Mouse (Mus musculus) embryonic facial prominence, embryonic 13.5 days (tissue): ENCODE data around the gene Grasp. TPM values are rescaled to one million over a fixed set of nuclear protein-coding genes. Genes with fewer than 3 reads are reported as not detected.

Source experiments
- ATAC-seq: fragments of 200-750 bp; cut with Nextera tagmentation; 2 replicates; pipeline ENCODE4 v1.8.0; 2017; ENCODE audit warnings: low read depth; ENCODE audit not compliant: insufficient number of reproducible peaks, insufficient read depth, low FRiP score, low TSS enrichment
- H3K27ac ChIP-seq: fragments of 300-500 bp; sonication (generic); 2 replicates; pipeline ENCODE4 v1.5.1; 2015; ENCODE audit warnings: moderate library complexity, mild to moderate bottlenecking, inconsistent platforms
- H3K27me3 ChIP-seq: fragments of 300-500 bp; sonication (generic); 2 replicates; pipeline ENCODE4 v1.6.1; 2015; ENCODE audit warnings: mild to moderate bottlenecking, inconsistent platforms
- H3K36me3 ChIP-seq: fragments of 300-500 bp; sonication (generic); 2 replicates; pipeline ENCODE4 v1.6.1; 2015; ENCODE audit warnings: mild to moderate bottlenecking, inconsistent platforms
- H3K4me1 ChIP-seq: fragments of 300-500 bp; sonication (generic); 2 replicates; pipeline ENCODE4 v1.6.1; 2015; ENCODE audit warnings: inconsistent platforms
- H3K4me2 ChIP-seq: fragments of 300-500 bp; sonication (generic); 2 replicates; pipeline ENCODE4 v1.6.1; 2015; ENCODE audit warnings: moderate library complexity, mild to moderate bottlenecking, inconsistent platforms
- H3K4me3 ChIP-seq: fragments of 300-500 bp; sonication (generic); 2 replicates; pipeline ENCODE4 v1.5.1; 2015; ENCODE audit warnings: mild to moderate bottlenecking, inconsistent platforms
- H3K9ac ChIP-seq: fragments of 300-500 bp; sonication (generic); 2 replicates; pipeline ENCODE4 v1.6.1; 2015; ENCODE audit warnings: mild to moderate bottlenecking, inconsistent platforms
- H3K9me3 ChIP-seq: fragments of 300-500 bp; sonication (generic); 2 replicates; pipeline ENCODE4 v1.6.1; 2016; ENCODE audit warnings: inconsistent platforms
- WGBS: fragments of 180-500 bp; shearing (Covaris S2); methylation state at CpG from one replicate; pipeline ENCODE4 v1.1.7; 2015; ENCODE audit warnings: mixed read lengths; 5-methylcytosine and 5-hydroxymethylcytosine counted together
- polyA plus RNA-seq: library from polyadenylated mRNA; unstranded; fragments of >200 nt; fragmentation: Nextera tagmentation; extraction: Ambion mirVana; gene quantifications from 2 replicates; pipeline ENCODE4 v1.2.1, GENCODE M21; 2015

Gene Grasp
- polyA plus RNA-seq, 1 experiment from 2014 or later, result 8.0 TPM

DNA sequence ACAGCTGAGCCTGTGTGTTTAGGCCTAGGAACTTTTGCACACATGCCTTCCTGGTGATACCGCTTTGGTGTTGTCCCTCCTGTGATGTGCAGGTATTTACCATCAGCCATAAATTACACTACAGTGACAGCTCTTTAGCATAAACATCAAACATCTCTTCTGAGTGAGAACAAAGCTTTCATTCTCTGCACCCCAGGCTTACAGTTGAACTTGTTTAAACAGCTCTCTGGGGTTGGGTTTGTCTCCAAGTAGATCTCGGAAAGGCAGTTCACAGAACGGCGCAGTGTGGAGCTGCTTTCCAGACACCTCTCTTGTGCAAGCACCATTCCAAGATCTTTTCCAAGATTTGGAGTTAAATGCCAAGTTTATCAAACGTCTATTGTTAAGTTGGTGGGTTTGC is 41.3 kb upstream of the Grasp start:
- no peaks in the 10 kb centered on the region for H3K9me3 ChIP-seq
- H3K9ac ChIP-seq, result no peak overlapping the region
- H3K36me3 ChIP-seq, result peaks cover 10% of the 10 kb centered on the region; the same call in 1 of the 2 replicates
- no peak overlapping the region for H3K4me3 ChIP-seq
- H3K4me1 ChIP-seq, result peaks cover 43% of the 10 kb centered on the region
- no peak for ATAC-seq
- 50% methylated on average over 5 of the region's 5 CpGs for WGBS
- H3K4me2 ChIP-seq, result no peak overlapping the region
- no peaks in the 10 kb centered on the region for H3K27me3 ChIP-seq
- H3K27ac ChIP-seq, result peak overlapping the region; percentile 69

DNA sequence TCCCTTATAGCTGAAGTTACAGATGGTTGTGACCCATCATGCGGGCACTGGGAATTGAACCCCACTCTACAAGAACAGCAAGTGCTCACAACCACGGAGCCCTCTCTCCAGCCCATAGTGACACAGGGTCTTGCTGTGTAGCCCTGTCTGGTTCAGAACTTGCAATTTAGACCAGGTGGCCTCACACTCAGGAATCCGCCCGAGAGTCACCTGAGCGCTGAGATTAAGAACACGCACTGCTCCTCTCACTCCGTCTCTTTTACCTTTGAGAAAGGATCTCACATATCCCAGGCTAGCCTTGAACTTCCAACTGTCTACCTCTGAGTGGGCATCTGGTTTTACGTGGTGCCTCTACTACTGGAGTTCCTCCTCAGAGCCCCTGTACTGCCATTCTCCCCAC is 39.7 kb upstream of the Grasp start:
- Histone ChIP-seq H3K4me1 (peaks cover 36% of the 10 kb centered on the region), H3K27ac (no peak overlapping the region), H3K4me2 (no peak overlapping the region), H3K4me3 (no peak overlapping the region), H3K36me3 (peaks cover 10% of the 10 kb centered on the region; the same call in 1 of the 2 replicates), H3K9ac (no peak overlapping the region), H3K27me3 (no peaks in the 10 kb centered on the region), H3K9me3 (no peaks in the 10 kb centered on the region)
- ATAC-seq, result no peak
- WGBS, result 95% methylated on average over 8 of the region's 8 CpGs

DNA sequence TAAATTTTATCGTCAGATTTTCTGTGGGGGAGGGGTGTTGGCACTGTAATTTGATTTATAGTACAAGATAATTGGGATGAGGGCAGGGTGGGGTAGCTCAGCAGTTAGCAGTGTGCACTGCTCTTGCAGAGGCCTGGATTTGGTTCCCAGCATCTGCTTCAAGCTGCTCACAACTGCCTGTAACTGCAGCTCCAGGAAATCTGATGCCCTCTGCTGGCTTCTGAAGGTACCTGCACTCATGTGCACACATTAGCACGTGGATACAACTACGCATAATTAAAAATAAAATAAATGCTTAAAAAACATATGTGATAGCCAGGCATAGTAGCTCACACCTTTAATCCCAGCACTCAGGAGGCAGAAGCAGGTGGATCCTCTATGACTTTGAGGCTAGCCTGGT is 38.4 kb upstream of the Grasp start:
- H3K4me2 ChIP-seq, result no peak overlapping the region
- H3K9me3 ChIP-seq, result no peaks in the 10 kb centered on the region
- peaks cover 40% of the 10 kb centered on the region for H3K4me1 ChIP-seq
- no peaks in the 10 kb centered on the region for H3K27me3 ChIP-seq
- 93% methylated on average over 3 of the region's 3 CpGs for WGBS
- H3K4me3 ChIP-seq, result no peak overlapping the region
- no peak overlapping the region for H3K27ac ChIP-seq
- no peak for ATAC-seq
- H3K9ac ChIP-seq, result no peak overlapping the region
- peaks cover 10% of the 10 kb centered on the region; the same call in 1 of the 2 replicates for H3K36me3 ChIP-seq

DNA sequence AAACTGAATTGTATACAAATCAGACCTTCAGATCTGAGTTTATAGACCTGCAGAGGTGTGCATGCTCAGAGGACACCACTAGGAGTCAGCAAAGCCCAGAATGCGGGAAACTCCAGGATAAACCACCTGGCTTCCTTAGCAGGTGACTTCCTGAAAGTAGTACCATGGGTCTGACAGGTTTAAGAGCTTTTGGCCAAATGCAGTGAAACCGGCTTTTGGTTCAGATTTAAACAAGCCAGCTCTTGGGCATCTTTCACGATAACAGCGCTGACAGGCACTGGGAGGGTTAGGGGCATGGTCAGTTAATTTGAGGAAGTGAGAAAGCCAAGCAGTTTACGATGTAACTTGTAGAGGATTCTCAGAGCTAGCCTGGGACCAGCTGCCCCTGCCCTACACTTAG is 36.1 kb upstream of the Grasp start:
- H3K4me2 ChIP-seq, result no peak overlapping the region
- H3K4me3 ChIP-seq, result no peak overlapping the region
- WGBS, result 77% methylated on average over 5 of the region's 5 CpGs
- H3K4me1 ChIP-seq, result peaks cover 40% of the 10 kb centered on the region
- no peaks in the 10 kb centered on the region for H3K27me3 ChIP-seq
- no peak overlapping the region for H3K27ac ChIP-seq
- H3K9me3 ChIP-seq, result no peaks in the 10 kb centered on the region
- ATAC-seq, result no peak
- no peak overlapping the region for H3K9ac ChIP-seq
- peaks cover 13% of the 10 kb centered on the region; the same call in 1 of the 2 replicates for H3K36me3 ChIP-seq

DNA sequence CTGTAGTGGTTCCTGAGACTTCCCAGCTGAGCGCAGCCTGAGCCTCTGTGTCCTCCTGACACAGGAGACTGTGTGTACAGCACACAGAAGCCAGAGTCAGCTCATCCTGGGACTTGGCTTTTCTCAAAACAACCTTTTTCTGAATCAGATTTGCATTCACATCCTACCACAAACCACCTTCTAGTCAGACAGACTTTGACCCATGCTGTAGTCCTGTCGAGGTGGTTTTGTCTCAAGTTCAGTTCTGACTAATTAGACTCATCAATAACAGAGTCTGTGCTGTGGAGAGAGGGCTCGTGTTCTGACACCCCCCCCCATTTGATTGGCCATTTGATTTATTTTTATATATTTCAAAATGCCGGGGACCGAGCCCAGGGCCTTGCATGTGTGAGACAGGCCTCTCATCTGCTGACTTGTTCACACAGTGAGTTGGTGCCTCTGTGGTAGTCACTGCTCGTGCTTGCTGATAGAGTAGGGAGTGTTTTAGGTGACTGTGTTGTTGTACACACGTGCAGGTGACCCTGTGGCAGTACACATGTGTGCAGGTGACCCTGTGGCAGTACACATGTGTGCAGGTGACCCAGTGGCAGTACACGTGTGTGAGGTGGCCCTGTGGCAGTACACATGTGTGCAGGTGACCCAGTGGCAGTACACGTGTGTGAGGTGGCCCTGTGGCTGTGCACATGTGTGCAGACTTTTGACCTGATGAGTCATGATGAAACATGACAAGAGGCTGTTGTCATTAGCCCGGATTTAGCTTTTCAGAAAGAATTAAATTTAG is 33.8 kb upstream of the Grasp start:
- H3K27ac ChIP-seq, result no peak overlapping the region
- no peaks in the 10 kb centered on the region for H3K27me3 ChIP-seq
- ATAC-seq, result no peak
- 76% methylated on average over 10 of the region's 10 CpGs for WGBS
- peaks cover 31% of the 10 kb centered on the region for H3K36me3 ChIP-seq
- H3K4me1 ChIP-seq, result peaks cover 34% of the 10 kb centered on the region
- H3K9ac ChIP-seq, result no peak overlapping the region
- no peak overlapping the region for H3K4me2 ChIP-seq
- no peaks in the 10 kb centered on the region for H3K9me3 ChIP-seq
- no peak overlapping the region for H3K4me3 ChIP-seq

DNA sequence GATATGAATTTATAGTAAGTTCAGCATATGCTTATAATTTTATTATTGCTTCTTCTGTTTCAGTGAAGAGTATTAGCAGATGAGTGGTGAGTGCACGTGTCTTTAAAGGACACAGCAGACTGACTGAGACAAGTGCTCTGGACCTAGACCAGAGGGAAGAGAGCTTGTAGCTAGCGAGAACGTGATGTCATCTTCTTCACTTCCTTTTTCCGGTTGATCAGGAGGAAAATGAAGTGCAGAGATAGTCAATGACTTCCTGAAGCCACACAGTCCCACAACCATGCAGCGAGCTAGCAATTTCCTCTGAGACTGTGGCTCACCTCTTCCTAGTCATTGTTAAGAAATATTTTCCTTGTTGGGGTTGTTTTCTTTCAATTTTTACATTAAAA is 33.2 kb upstream of the Grasp start:
- no peaks in the 10 kb centered on the region for H3K9me3 ChIP-seq
- ATAC-seq, result no peak
- no peaks in the 10 kb centered on the region for H3K27me3 ChIP-seq
- H3K4me2 ChIP-seq, result no peak overlapping the region
- H3K4me3 ChIP-seq, result no peak overlapping the region
- H3K4me1 ChIP-seq, result peaks cover 34% of the 10 kb centered on the region
- WGBS, result 65% methylated on average over 5 of the region's 5 CpGs
- H3K27ac ChIP-seq, result no peak overlapping the region
- H3K9ac ChIP-seq, result no peak overlapping the region
- peaks cover 34% of the 10 kb centered on the region for H3K36me3 ChIP-seq

DNA sequence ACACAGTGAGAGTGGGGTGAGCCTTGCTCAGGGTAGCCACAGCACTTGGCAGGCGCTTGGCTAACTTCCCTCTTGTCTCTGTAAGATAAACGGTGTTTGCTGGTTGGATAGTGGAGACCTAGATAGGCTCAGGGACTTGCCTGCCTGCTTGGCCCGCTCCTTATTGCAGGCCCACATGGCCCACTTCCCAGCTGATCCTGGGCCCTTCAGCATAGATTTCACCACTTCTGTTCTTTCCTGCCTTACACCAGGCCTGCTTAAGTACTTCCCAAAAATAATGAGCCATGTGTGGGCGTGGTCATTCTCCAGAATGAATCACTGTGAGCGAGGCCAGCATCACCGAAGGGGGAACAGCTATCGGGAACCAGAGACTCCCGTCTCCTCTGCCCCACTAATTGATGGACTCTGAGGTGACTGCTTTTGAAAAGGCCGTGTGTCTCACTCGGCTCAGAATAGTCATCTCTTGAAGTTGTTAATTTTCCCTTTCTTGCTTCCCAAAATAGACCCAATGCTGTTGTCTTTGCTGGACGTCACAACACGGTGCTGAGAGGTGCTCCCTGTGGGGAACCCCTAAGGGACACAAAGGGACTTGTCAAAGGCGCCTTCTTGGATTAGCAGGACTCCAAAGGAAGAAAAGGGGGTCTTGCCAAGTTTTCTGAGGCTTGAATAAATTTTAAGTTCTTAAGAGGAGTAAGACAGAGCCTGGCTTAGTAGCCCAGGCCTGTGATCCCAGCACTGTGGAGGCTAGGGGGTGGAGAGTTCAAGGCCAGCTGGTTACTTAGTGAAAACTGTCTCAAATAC is 32.3 kb upstream of the Grasp start:
- H3K4me1 ChIP-seq, result peaks cover 34% of the 10 kb centered on the region
- no peak overlapping the region for H3K27ac ChIP-seq
- no peaks in the 10 kb centered on the region for H3K27me3 ChIP-seq
- H3K4me3 ChIP-seq, result no peak overlapping the region
- 41% methylated on average over 13 of the region's 13 CpGs for WGBS
- no peaks in the 10 kb centered on the region for H3K9me3 ChIP-seq
- H3K4me2 ChIP-seq, result no peak overlapping the region
- H3K9ac ChIP-seq, result no peak overlapping the region
- H3K36me3 ChIP-seq, result peaks cover 36% of the 10 kb centered on the region
- ATAC-seq, result no peak

DNA sequence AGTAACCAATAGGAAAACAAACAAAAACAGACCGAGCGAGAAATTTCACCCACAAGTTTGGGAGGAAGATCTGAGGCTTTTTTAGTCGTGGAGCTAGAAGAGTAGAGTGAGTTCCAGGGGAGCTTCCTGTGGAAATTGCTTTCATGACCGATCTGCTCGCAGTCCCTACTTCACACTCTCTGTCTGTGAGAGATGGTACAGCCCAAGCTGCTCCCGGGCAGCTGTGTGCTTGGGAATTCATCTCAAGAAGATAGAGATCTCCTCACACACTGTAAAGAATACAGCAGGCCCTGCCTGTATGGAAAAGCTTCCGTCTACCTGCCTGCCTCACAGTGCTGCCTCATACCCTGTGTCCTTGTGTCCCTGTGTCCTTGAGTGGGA is 31.7 kb upstream of the Grasp start:
- Histone ChIP-seq H3K9me3 (no peaks in the 10 kb centered on the region), H3K4me2 (no peak overlapping the region), H3K4me1 (peaks cover 34% of the 10 kb centered on the region), H3K27me3 (no peaks in the 10 kb centered on the region), H3K4me3 (no peak overlapping the region), H3K36me3 (peaks cover 42% of the 10 kb centered on the region), H3K27ac (no peak overlapping the region), H3K9ac (no peak overlapping the region)
- ATAC-seq, result no peak
- WGBS, result 56% methylated on average over 7 of the region's 7 CpGs

DNA sequence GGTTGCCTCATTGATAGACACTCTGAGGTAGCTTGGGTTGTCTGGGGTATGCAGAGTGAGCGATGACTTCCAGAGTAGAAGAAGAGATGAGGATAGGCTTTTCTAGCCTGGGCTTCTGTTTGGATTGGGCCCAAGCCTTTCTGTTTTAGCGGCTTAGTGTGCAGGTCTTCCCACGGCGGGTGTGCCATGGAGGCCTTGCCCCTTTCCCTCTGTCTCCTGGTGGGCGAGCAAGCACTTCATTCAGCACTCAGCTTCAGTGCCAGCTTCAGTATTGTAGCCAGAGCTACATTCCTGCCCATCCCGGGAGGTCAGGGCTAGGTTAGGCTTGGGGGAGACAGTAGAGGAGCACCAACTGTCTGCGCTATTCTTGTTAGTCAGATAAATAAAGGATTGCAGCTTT is 31.3 kb upstream of the Grasp start:
- no peaks in the 10 kb centered on the region for H3K9me3 ChIP-seq
- H3K4me2 ChIP-seq, result no peak overlapping the region
- peaks cover 34% of the 10 kb centered on the region for H3K4me1 ChIP-seq
- H3K27me3 ChIP-seq, result no peaks in the 10 kb centered on the region
- no peak for ATAC-seq
- no peak overlapping the region for H3K27ac ChIP-seq
- no peak overlapping the region for H3K4me3 ChIP-seq
- 90% methylated on average over 7 of the region's 7 CpGs for WGBS
- peaks cover 45% of the 10 kb centered on the region for H3K36me3 ChIP-seq
- no peak overlapping the region for H3K9ac ChIP-seq

DNA sequence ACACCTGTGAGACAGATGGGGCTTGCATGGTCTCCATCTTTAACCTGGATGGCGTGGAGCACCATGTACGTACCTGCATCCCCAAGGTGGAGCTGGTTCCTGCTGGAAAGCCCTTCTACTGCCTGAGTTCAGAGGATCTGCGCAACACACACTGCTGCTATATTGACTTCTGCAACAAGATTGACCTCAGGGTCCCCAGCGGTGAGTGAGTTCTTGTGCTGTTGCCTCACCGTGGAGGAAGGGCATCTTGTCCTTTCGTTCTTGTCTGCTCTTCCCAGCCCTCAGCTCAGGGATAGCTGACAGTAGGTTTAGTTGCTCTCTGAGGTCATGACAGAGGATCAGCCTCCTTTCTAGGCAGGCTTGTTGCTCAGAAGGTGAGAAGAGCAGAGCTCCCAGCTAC is 30.0 kb upstream of the Grasp start:
- Histone ChIP-seq H3K36me3 (peaks cover 53% of the 10 kb centered on the region), H3K27ac (no peak overlapping the region), H3K4me1 (peaks cover 32% of the 10 kb centered on the region), H3K9ac (no peak overlapping the region), H3K4me2 (no peak overlapping the region), H3K9me3 (no peaks in the 10 kb centered on the region), H3K4me3 (no peak overlapping the region), H3K27me3 (no peaks in the 10 kb centered on the region)
- 92% methylated on average over 6 of the region's 6 CpGs for WGBS
- ATAC-seq, result no peak

DNA sequence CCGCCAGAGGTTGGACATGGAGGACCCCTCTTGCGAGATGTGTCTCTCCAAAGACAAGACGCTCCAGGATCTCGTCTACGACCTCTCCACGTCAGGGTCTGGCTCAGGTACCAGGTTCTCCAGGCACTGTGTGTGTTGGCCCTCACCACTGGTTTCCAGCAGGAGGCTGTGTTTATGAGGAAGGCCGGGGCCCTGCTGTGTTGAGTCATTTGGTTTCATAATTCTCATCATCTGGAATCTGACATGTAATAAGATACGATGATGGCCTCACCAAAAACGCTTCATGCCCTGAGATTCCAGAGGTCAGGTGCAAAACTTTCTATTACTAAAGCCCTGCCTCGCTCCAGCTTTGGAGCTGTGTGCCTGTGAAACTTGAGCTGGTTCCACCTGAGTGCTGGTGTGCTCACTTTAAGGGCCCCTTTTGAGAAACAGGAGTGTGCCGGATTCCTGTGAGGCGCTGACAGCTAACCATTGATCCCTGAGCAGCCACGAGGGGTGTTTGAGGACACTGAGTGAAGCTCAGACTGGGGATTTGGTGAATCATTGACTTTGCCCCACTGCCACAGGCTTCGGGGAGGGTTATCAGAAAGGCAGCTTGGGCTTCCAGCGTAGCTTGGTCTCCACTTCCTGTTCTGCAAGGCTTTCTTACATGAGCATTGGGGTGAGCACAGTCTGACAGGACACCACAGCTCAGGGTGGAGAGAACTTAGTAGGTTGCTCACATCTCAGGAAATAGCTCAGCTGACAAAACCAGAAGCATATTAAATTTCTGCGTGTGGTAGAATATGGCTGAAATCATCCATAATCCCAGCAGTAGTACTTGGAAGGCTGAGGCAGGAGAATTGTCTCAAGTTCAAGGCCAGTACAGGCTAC is 28.8 kb upstream of the Grasp start:
- no peak overlapping the region for H3K4me3 ChIP-seq
- ATAC-seq, result no peak
- H3K27me3 ChIP-seq, result no peaks in the 10 kb centered on the region
- H3K4me1 ChIP-seq, result peaks cover 20% of the 10 kb centered on the region
- no peaks in the 10 kb centered on the region for H3K9me3 ChIP-seq
- H3K27ac ChIP-seq, result no peak overlapping the region
- H3K36me3 ChIP-seq, result peaks cover 64% of the 10 kb centered on the region
- H3K9ac ChIP-seq, result no peak overlapping the region
- 88% methylated on average over 16 of the region's 16 CpGs for WGBS
- no peak overlapping the region for H3K4me2 ChIP-seq
